Mouse (Mus musculus): ENCODE results near the gene Klf12. TPM values are rescaled to one million over a fixed set of nuclear protein-coding genes. Genes with fewer than 3 reads are reported as not detected.

Gene Klf12
- polyA plus RNA-seq, 1 experiment from 2014 or later, result 15.4 TPM

- H3K4me2 ChIP-seq, result no peak overlapping the region
- DNase-seq (peak; percentile 44), ATAC-seq (ENCODE audit: insufficient read depth) (peak; percentile 61; the same call in 1 of the 2 replicates)
- H3K9ac ChIP-seq, result no peak overlapping the region
- 24% methylated on average over 3 of the region's 3 CpGs for WGBS
- no peaks in the 10 kb centered on the region for H3K9me3 ChIP-seq (ENCODE audit: low read depth, low read length)
- H3K27ac ChIP-seq (ENCODE audit: low read depth), result no peak overlapping the region
- no peak for TF ChIP-seq CTCF (IDR thresholded peaks at IDR 0.05; ENCODE audit: low read depth)
- H3K4me3 ChIP-seq (ENCODE audit: low read depth, low read length), result no peak overlapping the region
- no peaks in the 10 kb centered on the region for H3K27me3 ChIP-seq (ENCODE audit: insufficient read depth, low read length)
- H3K4me1 ChIP-seq (ENCODE audit: insufficient read depth), result peaks cover 13% of the 10 kb centered on the region
- no peaks in the 10 kb centered on the region for H3K36me3 ChIP-seq (ENCODE audit: insufficient read depth)
These were observed 48.7 kb downstream of the Klf12 start for GRCm38 (mm10) chr14:100235746-100236145.

- TF ChIP-seq CTCF (IDR thresholded peaks at IDR 0.05; ENCODE audit: low read depth), result no peak
- Histone ChIP-seq H3K27ac (ENCODE audit: low read depth) (no peak overlapping the region), H3K27me3 (ENCODE audit: insufficient read depth, low read length) (no peaks in the 10 kb centered on the region), H3K9me3 (ENCODE audit: low read depth, low read length) (no peaks in the 10 kb centered on the region), H3K4me2 (no peak overlapping the region), H3K4me1 (ENCODE audit: insufficient read depth) (peaks cover 10% of the 10 kb centered on the region), H3K36me3 (ENCODE audit: insufficient read depth) (no peaks in the 10 kb centered on the region), H3K4me3 (ENCODE audit: low read depth, low read length) (no peak overlapping the region), H3K9ac (no peak overlapping the region)
- 33% methylated on average over 1 of the region's 1 CpGs for WGBS
- DNase-seq (no peak), ATAC-seq (ENCODE audit: insufficient read depth) (no peak)
These were observed 53.1 kb downstream of the Klf12 start for GRCm38 (mm10) chr14:100231384-100231783.

- no peak overlapping the region for H3K4me3 ChIP-seq (ENCODE audit: low read depth, low read length)
- H3K9me3 ChIP-seq (ENCODE audit: low read depth, low read length), result no peaks in the 10 kb centered on the region
- 79% methylated on average over 6 of the region's 6 CpGs for WGBS
- ATAC-seq (ENCODE audit: insufficient read depth) (no peak), DNase-seq (no peak)
- no peak overlapping the region for H3K9ac ChIP-seq
- TF ChIP-seq CTCF (IDR thresholded peaks at IDR 0.05; ENCODE audit: low read depth), result no peak
- peaks cover 6% of the 10 kb centered on the region; the same call in 1 of the 2 replicates for H3K4me1 ChIP-seq (ENCODE audit: insufficient read depth)
- H3K27me3 ChIP-seq (ENCODE audit: insufficient read depth, low read length), result no peaks in the 10 kb centered on the region
- H3K36me3 ChIP-seq (ENCODE audit: insufficient read depth), result no peaks in the 10 kb centered on the region
- H3K27ac ChIP-seq (ENCODE audit: low read depth), result no peak overlapping the region
- no peak overlapping the region for H3K4me2 ChIP-seq
These were observed 56.4 kb downstream of the Klf12 start for GRCm38 (mm10) chr14:100228120-100228519.

- H3K9me3 ChIP-seq (ENCODE audit: low read depth, low read length), result no peaks in the 10 kb centered on the region
- no peak overlapping the region for H3K4me2 ChIP-seq
- no peak for DNase-seq
- H3K9ac ChIP-seq, result no peak overlapping the region
- no peak for TF ChIP-seq CTCF (IDR thresholded peaks at IDR 0.05; ENCODE audit: low read depth)
- H3K36me3 ChIP-seq (ENCODE audit: insufficient read depth), result no peaks in the 10 kb centered on the region
- WGBS, result 84% methylated on average over 6 of the region's 6 CpGs
- H3K27me3 ChIP-seq (ENCODE audit: insufficient read depth, low read length), result no peaks in the 10 kb centered on the region
- no peak overlapping the region for H3K4me3 ChIP-seq (ENCODE audit: low read depth, low read length)
- no peak for ATAC-seq (ENCODE audit: insufficient read depth)
- H3K27ac ChIP-seq (ENCODE audit: low read depth), result no peak overlapping the region
- H3K4me1 ChIP-seq (ENCODE audit: insufficient read depth), result 0 out of 2 replicates have a peak, but pooled peaks cover 2% of the 10 kb centered on the region
These were observed 56.8 kb downstream of the Klf12 start for GRCm38 (mm10) chr14:100227717-100228116.

- no peak overlapping the region for H3K9ac ChIP-seq
- peaks cover 4% of the 10 kb centered on the region; the same call in 1 of the 2 replicates for H3K4me1 ChIP-seq (ENCODE audit: insufficient read depth)
- no peaks in the 10 kb centered on the region for H3K27me3 ChIP-seq (ENCODE audit: insufficient read depth, low read length)
- no peak for TF ChIP-seq CTCF (IDR thresholded peaks at IDR 0.05; ENCODE audit: low read depth)
- H3K4me2 ChIP-seq, result no peak overlapping the region
- H3K4me3 ChIP-seq (ENCODE audit: low read depth, low read length), result no peak overlapping the region
- no peaks in the 10 kb centered on the region for H3K9me3 ChIP-seq (ENCODE audit: low read depth, low read length)
- ATAC-seq (ENCODE audit: insufficient read depth) (0 out of 2 replicates have a peak, but pooled peaks have one; percentile 42), DNase-seq (peak; percentile 46)
- 25% methylated on average over 4 of the region's 4 CpGs for WGBS
- no peaks in the 10 kb centered on the region for H3K36me3 ChIP-seq (ENCODE audit: insufficient read depth)
- no peak overlapping the region for H3K27ac ChIP-seq (ENCODE audit: low read depth)
These were observed 60.3 kb downstream of the Klf12 start for GRCm38 (mm10) chr14:100224151-100224550.

GRCm38 (mm10) chr14:100222260-100222659 lies 62.2 kb downstream of the Klf12 start:
- no peak overlapping the region for H3K4me2 ChIP-seq
- no peaks in the 10 kb centered on the region for H3K27me3 ChIP-seq (ENCODE audit: insufficient read depth, low read length)
- no peaks in the 10 kb centered on the region for H3K9me3 ChIP-seq (ENCODE audit: low read depth, low read length)
- DNase-seq (no peak), ATAC-seq (ENCODE audit: insufficient read depth) (no peak)
- no peak for TF ChIP-seq CTCF (IDR thresholded peaks at IDR 0.05; ENCODE audit: low read depth)
- no peak overlapping the region for H3K4me3 ChIP-seq (ENCODE audit: low read depth, low read length)
- no peak overlapping the region for H3K27ac ChIP-seq (ENCODE audit: low read depth)
- 75% methylated on average over 4 of the region's 4 CpGs for WGBS
- H3K9ac ChIP-seq, result no peak overlapping the region
- H3K4me1 ChIP-seq (ENCODE audit: insufficient read depth), result peaks cover 4% of the 10 kb centered on the region; the same call in 1 of the 2 replicates
- H3K36me3 ChIP-seq (ENCODE audit: insufficient read depth), result no peaks in the 10 kb centered on the region

- Histone ChIP-seq H3K9me3 (ENCODE audit: low read depth, low read length) (no peaks in the 10 kb centered on the region), H3K4me3 (ENCODE audit: low read depth, low read length) (no peak overlapping the region)
- DNase-seq, result no peak
These were observed 69.2 kb downstream of the Klf12 start for GRCm38 (mm10) chr14:100215213-100215785.

More at GRCm38 (mm10) chr14:100215213-100215785, 69.2 kb downstream of the Klf12 start:
- no peak for TF ChIP-seq CTCF (IDR thresholded peaks at IDR 0.05; ENCODE audit: low read depth)
- H3K9ac ChIP-seq, result no peak overlapping the region
- H3K4me2 ChIP-seq, result no peak overlapping the region
- H3K4me1 ChIP-seq (ENCODE audit: insufficient read depth), result peaks cover 2% of the 10 kb centered on the region; the same call in 1 of the 2 replicates
- no peak overlapping the region for H3K27ac ChIP-seq (ENCODE audit: low read depth)
- 22% methylated on average over 4 of the region's 4 CpGs for WGBS
- no peak for ATAC-seq (ENCODE audit: insufficient read depth)
- no peaks in the 10 kb centered on the region for H3K27me3 ChIP-seq (ENCODE audit: insufficient read depth, low read length)
- no peaks in the 10 kb centered on the region for H3K36me3 ChIP-seq (ENCODE audit: insufficient read depth)
